21 mouse cellular contexts compared by ENCODE assay signal in genomic region chr2:136834715-136835075, GRCm38 (mm10). TPM values are rescaled to one million over a fixed set of nuclear protein-coding genes. Genes with fewer than 3 reads are reported as not detected.
A peak's percentile ranks its signal among the peaks of the same experiment; 100 is the strongest.
DNase-seq lines count a peak whose midpoint lies in the region; ATAC-seq lines count a peak whose summit lies in the region.
"Had no signal": no experiment of that assay in that cellular context is flagged by ENCODE, and none has a peak within 500 bp of the region (broad histone marks: within the 10 kb centered on the region; RNA-seq: fewer than 3 reads in every experiment).

No protein-coding gene starts in this region.

- WGBS in heart, embryonic 13.5 days, result 58% methylated on average over 1 of the region's 1 CpGs
- WGBS in heart, embryonic 11.5 days (ENCODE audit: insufficient replicate concordance), result 71% methylated on average over 1 of the region's 1 CpGs
- 88% methylated on average over 1 of the region's 1 CpGs for WGBS in midbrain, embryonic 11.5 days
- 98% methylated on average over 1 of the region's 1 CpGs for WGBS in midbrain, embryonic 15.5 days
- WGBS in forebrain, embryonic 14.5 days, result 92% methylated on average over 1 of the region's 1 CpGs

- H3K36me3 ChIP-seq in heart, embryonic 13.5 days, result no peaks in the 10 kb centered on the region
- no peaks in the 10 kb centered on the region for H3K36me3 ChIP-seq in heart, embryonic 11.5 days (ENCODE audit: control insufficient read depth, insufficient read depth, low read length)
- H3K36me3 ChIP-seq in midbrain, embryonic 11.5 days (ENCODE audit: control insufficient read depth, insufficient read depth, low read length), result no peaks in the 10 kb centered on the region
- H3K36me3 ChIP-seq in midbrain, embryonic 15.5 days (replicated peaks), result no peaks in the 10 kb centered on the region
- no peaks in the 10 kb centered on the region for H3K36me3 ChIP-seq in forebrain, embryonic 14.5 days (ENCODE audit: control insufficient read depth, insufficient read depth, low read length)
- H3K36me3 ChIP-seq: forebrain, embryonic 15.5 days; hindbrain, embryonic 10.5 days; kidney, embryonic 15.5 days; midbrain, embryonic 13.5 days; neural tube, embryonic 15.5 days had no signal

- H3K4me2 ChIP-seq in heart, embryonic 13.5 days, result no peak overlapping the region
- H3K4me2 ChIP-seq in heart, embryonic 11.5 days, result no peak overlapping the region
- H3K4me2 ChIP-seq in midbrain, embryonic 11.5 days, result no peak overlapping the region
- no peak overlapping the region for H3K4me2 ChIP-seq in midbrain, embryonic 15.5 days
- no peak overlapping the region for H3K4me2 ChIP-seq in forebrain, embryonic 14.5 days (ENCODE audit: low read length)
- H3K4me2 ChIP-seq: forebrain, embryonic 15.5 days; kidney, embryonic 15.5 days; liver, embryonic 11.5 days; midbrain, embryonic 13.5 days; neural tube, embryonic 15.5 days had no signal

- H3K27me3 ChIP-seq in heart, embryonic 13.5 days (replicated peaks), result no peaks in the 10 kb centered on the region
- H3K27me3 ChIP-seq in heart, embryonic 11.5 days (ENCODE audit: control insufficient read depth, insufficient read depth, low read length), result no peaks in the 10 kb centered on the region
- no peaks in the 10 kb centered on the region for H3K27me3 ChIP-seq in midbrain, embryonic 11.5 days (ENCODE audit: control insufficient read depth, insufficient read depth, low read length)
- H3K27me3 ChIP-seq in midbrain, embryonic 15.5 days (replicated peaks), result no peaks in the 10 kb centered on the region
- H3K27me3 ChIP-seq in forebrain, embryonic 14.5 days (replicated peaks; ENCODE audit: control insufficient read depth, insufficient read depth, low read length), result no peaks in the 10 kb centered on the region
- H3K27me3 ChIP-seq: forebrain, embryonic 15.5 days; kidney, embryonic 15.5 days; midbrain, embryonic 13.5 days; neural tube, embryonic 15.5 days had no signal

- H3K9me3 ChIP-seq in heart, embryonic 13.5 days, result no peaks in the 10 kb centered on the region
- no peaks in the 10 kb centered on the region for H3K9me3 ChIP-seq in heart, embryonic 11.5 days (replicated peaks; ENCODE audit: control insufficient read depth, low read length)
- no peaks in the 10 kb centered on the region for H3K9me3 ChIP-seq in midbrain, embryonic 11.5 days (ENCODE audit: control insufficient read depth, low read length)
- H3K9me3 ChIP-seq in midbrain, embryonic 15.5 days, result no peaks in the 10 kb centered on the region
- no peaks in the 10 kb centered on the region for H3K9me3 ChIP-seq in forebrain, embryonic 14.5 days (replicated peaks; ENCODE audit: control insufficient read depth, low read length)
- H3K9me3 ChIP-seq: forebrain, embryonic 15.5 days; hindbrain, embryonic 10.5 days; kidney, embryonic 15.5 days; midbrain, embryonic 13.5 days; neural tube, embryonic 15.5 days had no signal

- no peak for ATAC-seq in heart, embryonic 13.5 days (ENCODE audit: extremely low read depth, insufficient number of reproducible peaks, low FRiP score, low TSS enrichment)
- ATAC-seq in heart, embryonic 11.5 days (replicated peaks; ENCODE audit: insufficient number of reproducible peaks, low FRiP score, low TSS enrichment), result no peak
- ATAC-seq in midbrain, embryonic 11.5 days (ENCODE audit: low FRiP score), result no peak
- no peak for ATAC-seq in midbrain, embryonic 15.5 days (replicated peaks)
- no peak for ATAC-seq in forebrain, embryonic 14.5 days
- ATAC-seq: forebrain, embryonic 15.5 days; midbrain, embryonic 13.5 days had no signal

- peak; percentile 1 for DNase-seq in midbrain, embryonic 11.5 days (ENCODE audit: low spot score, missing footprints)
- DNase-seq in heart, postnatal 4 days, result peak; percentile 22
- DNase-seq in urinary bladder, adult 18-20 months (ENCODE audit: low spot score in 2 of 2), result no peak
- DNase-seq in forebrain, embryonic 14.5 days (ENCODE audit: low spot score), result no peak
- DNase-seq: cerebellum, adult 2 months; gastrocnemius, postnatal 36 days; layer of hippocampus, postnatal 36 days; retina, postnatal 1 day had no signal

- H3K27ac ChIP-seq in heart, embryonic 13.5 days (replicated peaks), result 0 out of 2 replicates have a peak overlapping the region, but pooled peaks have one; percentile 3
- no peak overlapping the region for H3K27ac ChIP-seq in heart, embryonic 11.5 days (ENCODE audit: low read depth, low read length)
- no peak overlapping the region for H3K27ac ChIP-seq in midbrain, embryonic 11.5 days (ENCODE audit: low read depth, low read length)
- H3K27ac ChIP-seq in midbrain, embryonic 15.5 days, result no peak overlapping the region
- no peak overlapping the region for H3K27ac ChIP-seq in forebrain, embryonic 14.5 days (ENCODE audit: low read depth, low read length)
- H3K27ac ChIP-seq: forebrain, embryonic 15.5 days; hindbrain, embryonic 10.5 days; kidney, embryonic 15.5 days; midbrain, embryonic 13.5 days; neural tube, embryonic 15.5 days had no signal

- no peak overlapping the region for H3K9ac ChIP-seq in heart, embryonic 13.5 days
- no peak overlapping the region for H3K9ac ChIP-seq in heart, embryonic 11.5 days (ENCODE audit: low read depth, low read length)
- no peak overlapping the region for H3K9ac ChIP-seq in midbrain, embryonic 11.5 days (ENCODE audit: low read length)
- no peak overlapping the region for H3K9ac ChIP-seq in midbrain, embryonic 15.5 days
- H3K9ac ChIP-seq in forebrain, embryonic 14.5 days (ENCODE audit: low read length), result no peak overlapping the region
- H3K9ac ChIP-seq: forebrain, embryonic 15.5 days; kidney, embryonic 15.5 days; midbrain, embryonic 13.5 days; neural tube, embryonic 15.5 days had no signal

- peaks cover 29% of the 10 kb centered on the region for H3K4me1 ChIP-seq in heart, embryonic 13.5 days
- H3K4me1 ChIP-seq in heart, embryonic 11.5 days (ENCODE audit: control insufficient read depth, insufficient read depth, low read length), result no peaks in the 10 kb centered on the region
- H3K4me1 ChIP-seq in midbrain, embryonic 11.5 days (ENCODE audit: control insufficient read depth, insufficient read depth, low read length), result no peaks in the 10 kb centered on the region
- H3K4me1 ChIP-seq in midbrain, embryonic 15.5 days, result no peaks in the 10 kb centered on the region
- H3K4me1 ChIP-seq in forebrain, embryonic 14.5 days (ENCODE audit: control insufficient read depth, insufficient read depth, low read length), result no peaks in the 10 kb centered on the region
- H3K4me1 ChIP-seq: forebrain, embryonic 15.5 days; hindbrain, embryonic 10.5 days; midbrain, embryonic 13.5 days; neural tube, embryonic 15.5 days had no signal

- no peak overlapping the region for H3K4me3 ChIP-seq in heart, embryonic 13.5 days
- H3K4me3 ChIP-seq in heart, embryonic 11.5 days (ENCODE audit: low read depth, low read length), result no peak overlapping the region
- no peak overlapping the region for H3K4me3 ChIP-seq in midbrain, embryonic 11.5 days (ENCODE audit: low read depth, low read length)
- H3K4me3 ChIP-seq in midbrain, embryonic 15.5 days, result no peak overlapping the region
- H3K4me3 ChIP-seq in forebrain, embryonic 14.5 days (ENCODE audit: low read depth, low read length), result no peak overlapping the region
- H3K4me3 ChIP-seq: erythroblast, embryonic 14.5 days; forebrain, embryonic 15.5 days; hindbrain, embryonic 10.5 days; kidney, embryonic 15.5 days; midbrain, embryonic 13.5 days; myocyte; neural tube, embryonic 15.5 days had no signal

RNA-seq across cellular contexts. Expression of gene AL731706.2, which starts 50.8 kb away (rescaled TPM):
- 39.5 and 56.2 TPM in 2 replicates for polyA plus RNA-seq in heart, embryonic 13.5 days (2015; fragmentation: Nextera tagmentation; extraction: Ambion mirVana)
- 19.3 and 51.3 TPM in 2 replicates for polyA plus RNA-seq in heart, embryonic 11.5 days (2014; fragmentation: Nextera tagmentation; extraction: Ambion mirVana)
- 14.0 and 17.3 TPM in 2 replicates for polyA plus RNA-seq in midbrain, embryonic 11.5 days (2014; fragmentation: Nextera tagmentation; extraction: Ambion mirVana)
- 22.8 and 26.9 TPM in 2 replicates for polyA plus RNA-seq in midbrain, embryonic 15.5 days (2015; fragmentation: Nextera tagmentation; extraction: Ambion mirVana)
- 10 to 100 TPM; 14.5 to 35.5 TPM for total RNA-seq in heart, postnatal 4 days (2021)
- polyA plus RNA-seq in forebrain, embryonic 14.5 days (2014; fragmentation: Nextera tagmentation; extraction: Ambion mirVana), result 33.6 and 40.2 TPM in 2 replicates
- total RNA-seq: common myeloid progenitor, adult 5-6 weeks; ES-E14 had no signal
- polyA plus RNA-seq: cerebellum, adult 2 months; erythroblast, embryonic 14.5 days had no signal

RNA-seq across cellular contexts. Expression of gene Slx4ip, which starts 56.3 kb away (rescaled TPM):
- 4.2 and 4.5 TPM in 2 replicates for polyA plus RNA-seq in heart, embryonic 13.5 days (2015; fragmentation: Nextera tagmentation; extraction: Ambion mirVana)
- 4.6 and 5.9 TPM in 2 replicates for polyA plus RNA-seq in heart, embryonic 11.5 days (2014; fragmentation: Nextera tagmentation; extraction: Ambion mirVana)
- 9.6 and 9.9 TPM in 2 replicates for polyA plus RNA-seq in midbrain, embryonic 11.5 days (2014; fragmentation: Nextera tagmentation; extraction: Ambion mirVana)
- 15.0 and 16.2 TPM in 2 replicates for polyA plus RNA-seq in midbrain, embryonic 15.5 days (2015; fragmentation: Nextera tagmentation; extraction: Ambion mirVana)
- total RNA-seq in heart, postnatal 4 days (2021), result 1 to 10 TPM; 3.7 to 4.4 TPM
- 9.4 and 12.1 TPM in 2 replicates for polyA plus RNA-seq in forebrain, embryonic 14.5 days (2014; fragmentation: Nextera tagmentation; extraction: Ambion mirVana)

RNA-seq across cellular contexts. Expression of gene AL731706.1, which starts 56.5 kb away (rescaled TPM):
- polyA plus RNA-seq in heart, embryonic 13.5 days (2015; fragmentation: Nextera tagmentation; extraction: Ambion mirVana), result 34.1 and 43.3 TPM in 2 replicates
- polyA plus RNA-seq in heart, embryonic 11.5 days (2014; fragmentation: Nextera tagmentation; extraction: Ambion mirVana), result 44.0 and 45.4 TPM in 2 replicates
- polyA plus RNA-seq in midbrain, embryonic 11.5 days (2014; fragmentation: Nextera tagmentation; extraction: Ambion mirVana), result 23.4 and 32.1 TPM in 2 replicates
- 12.3 and 14.0 TPM in 2 replicates for polyA plus RNA-seq in midbrain, embryonic 15.5 days (2015; fragmentation: Nextera tagmentation; extraction: Ambion mirVana)
- total RNA-seq in heart, postnatal 4 days (2021), result 10 to 100 TPM; 22.6 to 25.7 TPM
- polyA plus RNA-seq in forebrain, embryonic 14.5 days (2014; fragmentation: Nextera tagmentation; extraction: Ambion mirVana), result 24.4 and 25.5 TPM in 2 replicates

RNA-seq across cellular contexts. Expression of gene Mkks, which starts 56.5 kb away (rescaled TPM):
- polyA plus RNA-seq in heart, embryonic 13.5 days (2015; fragmentation: Nextera tagmentation; extraction: Ambion mirVana), result 17.9 and 19.5 TPM in 2 replicates
- polyA plus RNA-seq in heart, embryonic 11.5 days (2014; fragmentation: Nextera tagmentation; extraction: Ambion mirVana), result 17.6 and 20.8 TPM in 2 replicates
- polyA plus RNA-seq in midbrain, embryonic 11.5 days (2014; fragmentation: Nextera tagmentation; extraction: Ambion mirVana), result 14.1 and 18.5 TPM in 2 replicates
- 12.4 and 13.8 TPM in 2 replicates for polyA plus RNA-seq in midbrain, embryonic 15.5 days (2015; fragmentation: Nextera tagmentation; extraction: Ambion mirVana)
- total RNA-seq in heart, postnatal 4 days (2021), result 10 to 100 TPM; 30.4 to 30.9 TPM
- polyA plus RNA-seq in forebrain, embryonic 14.5 days (2014; fragmentation: Nextera tagmentation; extraction: Ambion mirVana), result 13.0 and 15.4 TPM in 2 replicates

Comparison
In these comparisons a context has a peak if more than half of its experiments do, and no peak if none do; other contexts are left out.
1. DNase-seq: peak in midbrain, embryonic 11.5 days (single experiment) and heart, postnatal 4 days (single experiment); none in urinary bladder, adult 18-20 months (0 of 2) and forebrain, embryonic 14.5 days (single experiment).